Mouse (Mus musculus): ENCODE results near the gene Lamtor2.

- no peak for TF ChIP-seq CTCF (IDR thresholded peaks at IDR 0.05; ENCODE audit: borderline replicate concordance, extremely low read depth, insufficient read depth, insufficient read length)
- no peak for TF ChIP-seq POLR2A (IDR thresholded peaks at IDR 0.05; ENCODE audit: borderline replicate concordance, extremely low read depth, insufficient read depth, insufficient read length, poor library complexity, severe bottlenecking)
Observed at GRCm38 (mm10) chr3:88566536-88567061, 13.7 kb upstream of the Lamtor2 start.
